Mouse (Mus musculus) cortical plate, adult 2 months (tissue): ENCODE results near the gene Med19. TPM values are rescaled to one million over a fixed set of nuclear protein-coding genes. Genes with fewer than 3 reads are reported as not detected.
A peak's percentile ranks its signal among the peaks of the same experiment; 100 is the strongest.
"Not testable (repeated sequence)": the region's sequence is repeated elsewhere in the genome, so short reads cannot be mapped to it uniquely, and the experiment has no call there.

Experiments
- H3K27ac ChIP-seq: fragments of 200-500 bp; 2 replicates; pipeline ENCODE4 v1.5.1; 2012; ENCODE audit warnings: low read length, control low read depth, inconsistent platforms; ENCODE audit not compliant: insufficient read depth
- H3K4me1 ChIP-seq: fragments of 200-500 bp; 2 replicates; pipeline ENCODE4 v1.6.1; 2011; ENCODE audit warnings: low read length; ENCODE audit not compliant: control insufficient read depth, insufficient read depth
- H3K4me3 ChIP-seq: fragments of 200-500 bp; 2 replicates; pipeline ENCODE4 v1.5.1; 2011; ENCODE audit warnings: mild to moderate bottlenecking, low read length, control low read depth; ENCODE audit not compliant: insufficient read depth
- CTCF ChIP-seq: fragments of 200-500 bp; IDR thresholded peaks from 2 replicates; pipeline ENCODE4 v1.5.1; 2011; ENCODE audit warnings: mild to moderate bottlenecking, control low read depth, low read length; ENCODE audit not compliant: insufficient read depth; ENCODE audit errors: extremely low read depth
- POLR2A ChIP-seq: fragments of 200-500 bp; IDR thresholded peaks from 2 replicates; pipeline ENCODE4 v1.6.1; 2011; ENCODE audit warnings: mild to moderate bottlenecking, low read length, control low read depth; ENCODE audit not compliant: insufficient read depth; ENCODE audit errors: extremely low read depth
- polyA plus RNA-seq: library from polyadenylated mRNA; depleted of rRNA; stranded (reverse); fragments of >200 nt; gene quantifications from 2 replicates; pipeline ENCODE4 v1.2.3, GENCODE M21; 2012

Med19 gene
- polyA plus RNA-seq, 1 experiment = 28.2 TPM

GRCm38 (mm10) chr2:84658806-84659205, 19.4 kb upstream of the Med19 start, which contains the start of gene Btbd18:
Gene Btbd18, plus strand, starts transcription at chr2:84659079.
- Histone ChIP-seq H3K4me1 (no peaks in the 10 kb centered on the region), H3K4me3 (no peak within 1 kb of the TSS), H3K27ac (no peak within 1 kb of the TSS)
- no peak for TF ChIP-seq CTCF
- TF ChIP-seq POLR2A = no peak

GRCm38 (mm10) chr2:84660253-84660652, 17.9 kb upstream of the Med19 start:
- Histone ChIP-seq H3K27ac (no peak overlapping the region), H3K4me1 (no peaks in the 10 kb centered on the region), H3K4me3 (no peak overlapping the region)
- TF ChIP-seq POLR2A (no peak), CTCF (peak; percentile 61)

DNA sequence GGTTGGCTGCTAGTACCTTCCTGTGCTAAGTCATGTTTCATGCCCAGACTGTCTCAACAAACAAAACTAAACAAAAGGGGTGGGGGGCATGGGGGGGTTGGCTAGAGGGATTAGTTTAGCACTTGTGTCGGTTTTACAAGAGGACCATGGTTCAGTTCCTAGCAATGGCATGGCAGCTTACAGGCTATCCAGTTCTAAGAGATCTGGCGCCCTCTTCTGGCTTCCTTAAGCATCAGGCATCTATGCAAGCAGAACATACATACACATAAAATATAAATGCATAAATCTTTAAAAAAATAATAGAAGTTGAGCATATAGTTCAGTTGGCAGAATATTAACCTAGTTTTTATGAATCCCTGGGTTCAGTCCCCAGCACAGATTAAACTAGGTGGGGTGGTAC, 15.3 kb upstream of the Med19 start:
- H3K4me1 ChIP-seq = no peaks in the 10 kb centered on the region
- no peak overlapping the region for H3K4me3 ChIP-seq
- TF ChIP-seq POLR2A = no peak
- peak; percentile 18; the same call in 1 of the 2 replicates for TF ChIP-seq CTCF
- H3K27ac ChIP-seq = no peak overlapping the region

- no peak overlapping the region for H3K27ac ChIP-seq
- H3K4me3 ChIP-seq = no peak overlapping the region
- peaks cover 2% of the 10 kb centered on the region; the same call in 1 of the 2 replicates for H3K4me1 ChIP-seq
- TF ChIP-seq CTCF = no peak
- TF ChIP-seq POLR2A = no peak
Measured at GRCm38 (mm10) chr2:84666081-84666480, 12.1 kb upstream of the Med19 start.

DNA sequence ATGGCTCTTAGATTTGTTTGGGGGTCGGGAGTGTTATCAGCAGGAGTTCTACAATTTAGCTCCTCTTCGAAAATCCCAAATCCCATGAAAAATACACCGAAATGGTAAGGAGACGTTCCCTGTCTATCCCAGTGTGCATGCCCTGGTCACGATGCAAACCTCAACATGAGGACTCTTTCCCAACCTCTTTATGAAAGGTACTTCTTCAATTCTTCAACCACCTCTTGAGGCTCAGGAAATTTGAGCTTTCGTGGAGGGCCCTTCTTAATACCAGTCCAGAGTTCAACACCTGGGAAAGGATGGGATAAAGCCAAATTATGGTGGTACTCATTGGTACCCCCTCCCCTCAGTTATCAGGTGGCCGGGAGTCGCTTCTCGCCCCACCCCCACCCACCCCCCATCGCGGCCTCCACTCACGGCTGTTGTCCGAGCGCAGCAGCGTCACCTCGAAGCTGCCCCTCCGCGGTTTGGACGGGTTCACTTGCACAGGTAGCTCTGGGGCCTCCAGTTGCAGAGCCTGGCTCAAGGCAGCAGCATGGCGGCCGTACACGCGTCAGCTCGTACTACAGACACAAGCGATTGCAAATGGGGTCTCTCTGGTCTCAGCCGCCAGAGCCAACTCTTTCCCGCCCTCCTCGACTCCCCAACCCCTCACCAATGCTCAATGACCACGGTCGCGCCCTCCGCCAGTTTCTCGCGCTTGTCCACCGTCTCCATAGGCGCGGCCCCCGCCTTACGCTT, 8.2 kb upstream of the Med19 start:
- Histone ChIP-seq H3K4me1 (peaks cover 2% of the 10 kb centered on the region; the same call in 1 of the 2 replicates), H3K4me3 (peak overlapping the region; percentile 86), H3K27ac (no peak overlapping the region)
- TF ChIP-seq POLR2A = no peak
- TF ChIP-seq CTCF = no peak

DNA sequence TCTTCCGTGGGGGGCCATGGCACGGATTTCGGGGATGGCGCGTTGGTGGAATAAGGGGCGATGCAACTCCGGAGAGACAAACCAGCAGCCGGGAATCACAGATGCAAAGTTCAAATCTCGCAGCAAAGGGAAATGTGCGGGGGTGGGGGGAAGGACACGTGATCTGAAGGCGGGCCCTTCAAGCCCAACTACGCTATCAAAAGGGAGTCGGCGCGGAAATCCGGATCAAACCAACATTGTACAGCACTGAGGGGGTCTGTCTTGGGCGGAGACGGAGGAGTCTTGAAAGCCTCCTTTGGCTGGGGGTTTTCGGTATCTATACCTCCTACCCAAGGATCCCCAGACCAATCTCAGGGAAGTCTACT, 7.7 kb upstream of the Med19 start, which contains the start of gene Selenoh:
Gene Selenoh, minus strand, starts transcription at position 202 of the 365 bp plus-strand sequence.
- peak within 1 kb of the TSS; percentile 31; the same call in 1 of the 2 replicates for H3K27ac ChIP-seq
- peaks cover 2% of the 10 kb centered on the region; the same call in 1 of the 2 replicates for H3K4me1 ChIP-seq
- TF ChIP-seq POLR2A (peak; percentile 74), CTCF (no peak)
- peak within 1 kb of the TSS; percentile 86 for H3K4me3 ChIP-seq

GRCm38 (mm10) chr2:84671535-84671934, 6.7 kb upstream of the Med19 start:
- not testable (repeated sequence) for H3K4me1 ChIP-seq, H3K4me3 ChIP-seq, H3K27ac ChIP-seq

- Histone ChIP-seq H3K4me1 (peaks cover 4% of the 10 kb centered on the region; the same call in 1 of the 2 replicates), H3K27ac (no peak overlapping the region)
- no peak for TF ChIP-seq POLR2A
- TF ChIP-seq CTCF = 0 out of 2 replicates have a peak, but pooled peaks have one; percentile 13
Measured at GRCm38 (mm10) chr2:84677270-84677967, 783 bp upstream of the Med19 start.

DNA sequence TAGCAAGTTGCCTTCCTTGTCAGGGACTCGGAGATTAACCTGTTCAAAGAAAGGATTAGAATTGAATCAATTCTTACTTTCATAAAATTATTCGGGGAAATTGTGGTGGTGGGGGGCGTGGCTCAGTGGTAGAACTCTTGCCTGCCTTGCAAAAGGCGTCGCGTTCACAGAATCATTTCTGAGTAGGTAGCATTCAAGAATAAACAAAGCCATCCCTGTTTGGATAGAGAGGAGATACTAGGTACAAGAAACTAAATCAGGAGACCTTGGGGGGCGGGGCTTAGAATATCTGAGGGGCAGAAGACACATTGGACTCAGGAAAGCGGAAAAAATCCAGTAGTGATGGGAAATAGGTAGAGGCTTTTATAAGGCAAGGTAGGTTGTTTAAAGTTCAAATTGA, 814 bp downstream of the Med19 start, which contains the start of gene Tmx2:
Gene Tmx2, minus strand, starts transcription at position 125 of the 400 bp plus-strand sequence.
- no peak for TF ChIP-seq POLR2A
- no peak for TF ChIP-seq CTCF

More at GRCm38 (mm10) chr2:84677270-84677967, 783 bp upstream of the Med19 start:
- peak overlapping the region; percentile 98 for H3K4me3 ChIP-seq

DNA sequence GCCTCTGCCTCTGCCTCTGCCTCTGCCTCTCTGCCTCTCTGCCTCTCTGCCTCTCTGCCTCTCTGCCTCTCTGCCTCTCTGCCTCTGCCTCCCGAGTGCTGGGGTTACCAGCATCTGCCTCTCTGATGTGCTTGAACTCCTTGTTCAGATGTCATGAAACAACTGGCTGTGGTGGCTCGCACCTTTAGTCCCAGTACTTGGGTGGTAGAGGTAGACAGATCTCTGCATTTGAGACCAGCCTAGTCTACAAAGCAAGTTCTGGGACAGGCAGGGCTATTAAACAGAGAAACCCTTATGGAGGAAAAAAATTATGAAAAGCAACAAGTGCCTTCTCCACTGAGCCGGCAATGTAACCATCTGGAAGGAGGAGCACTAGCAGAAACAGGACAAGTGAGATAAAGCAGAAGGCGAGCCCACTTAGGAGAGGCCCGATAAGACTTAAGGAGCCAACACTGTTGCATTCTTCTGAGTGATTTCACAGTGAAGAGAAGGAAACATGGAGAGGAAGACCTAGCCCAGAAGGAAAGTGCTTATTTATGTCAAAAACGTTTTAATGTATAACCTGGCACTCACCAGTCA, 4.5 kb downstream of the Med19 start:
- TF ChIP-seq POLR2A = no peak
- no peak for TF ChIP-seq CTCF
- H3K4me1 ChIP-seq = peaks cover 1% of the 10 kb centered on the region; the same call in 1 of the 2 replicates
- no peak overlapping the region for H3K4me3 ChIP-seq
- no peak overlapping the region for H3K27ac ChIP-seq

More for the DNA sequence above, 814 bp downstream of the Med19 start, which contains the start of gene Tmx2:
- H3K4me3 ChIP-seq = peak within 1 kb of the TSS; percentile 98
- H3K4me1 ChIP-seq = peaks cover 4% of the 10 kb centered on the region; the same call in 1 of the 2 replicates
- no peak within 1 kb of the TSS for H3K27ac ChIP-seq
